Mouse (Mus musculus): ENCODE results near the gene Tnnt3. TPM values are rescaled to one million over a fixed set of nuclear protein-coding genes. Genes with fewer than 3 reads are reported as not detected.

Gene Tnnt3
- polyA plus RNA-seq, 1 experiment: 74.3 TPM

GRCm38 (mm10) chr7:142564955-142565643 lies 66.5 kb downstream of the Tnnt3 start:
- DNase-seq (ENCODE audit: low spot score): no peak

Other genes with a start within 250 kb of the Tnnt3 start
- not detected in 2 replicates for gene Gm2431, start 240.5 kb upstream of the Tnnt3 start, polyA plus RNA-seq (2012; rRNA removed)
- not detected in 2 replicates for gene Gm4559, start 224.5 kb upstream of the Tnnt3 start, polyA plus RNA-seq (2012; rRNA removed)
- not detected in 2 replicates for gene Krtap5-1, start 201.7 kb upstream of the Tnnt3 start, polyA plus RNA-seq (2012; rRNA removed)
- gene Krtap5-4, start 195.3 kb upstream of the Tnnt3 start, polyA plus RNA-seq (2012; rRNA removed): not detected in 2 replicates
- gene Ifitm10, start 125.1 kb upstream of the Tnnt3 start, polyA plus RNA-seq (2012; rRNA removed): 35.2 and 36.2 TPM in 2 replicates
- 2.0 and 2.2 TPM in 2 replicates for gene Gm49369, start 116.2 kb upstream of the Tnnt3 start, polyA plus RNA-seq (2012; rRNA removed)
- 836 and 938 TPM in 2 replicates for gene Ctsd, start 110.8 kb upstream of the Tnnt3 start, polyA plus RNA-seq (2012; rRNA removed)
- gene Syt8, start 64.0 kb upstream of the Tnnt3 start, polyA plus RNA-seq (2012; rRNA removed): 316 and 420 TPM in 2 replicates
- gene Tnni2, start 57.0 kb upstream of the Tnnt3 start, polyA plus RNA-seq (2012; rRNA removed): 39.4 and 48.2 TPM in 2 replicates
- gene Lsp1, start 38.0 kb upstream of the Tnnt3 start, polyA plus RNA-seq (2012; rRNA removed): 379 and 420 TPM in 2 replicates
- gene Mrpl23, start 33.9 kb downstream of the Tnnt3 start, polyA plus RNA-seq (2012; rRNA removed): 76.2 and 102 TPM in 2 replicates
- 11.9 and 21.9 TPM in 2 replicates for gene Igf2, start 168.0 kb downstream of the Tnnt3 start, polyA plus RNA-seq (2012; rRNA removed)
- gene Gm49394, start 171.1 kb downstream of the Tnnt3 start, polyA plus RNA-seq (2012; rRNA removed): not detected in 2 replicates
- gene Ins2, start 244.5 kb downstream of the Tnnt3 start, polyA plus RNA-seq (2012; rRNA removed): not detected in 2 replicates